Mouse (Mus musculus): ENCODE measurements around the gene Hdgfl3. TPM values are rescaled to one million over a fixed set of nuclear protein-coding genes. Genes with fewer than 3 reads are reported as not detected.

Hdgfl3 gene
- polyA plus RNA-seq, 1 experiment from 2014 or later, result 84.3 TPM

DNA sequence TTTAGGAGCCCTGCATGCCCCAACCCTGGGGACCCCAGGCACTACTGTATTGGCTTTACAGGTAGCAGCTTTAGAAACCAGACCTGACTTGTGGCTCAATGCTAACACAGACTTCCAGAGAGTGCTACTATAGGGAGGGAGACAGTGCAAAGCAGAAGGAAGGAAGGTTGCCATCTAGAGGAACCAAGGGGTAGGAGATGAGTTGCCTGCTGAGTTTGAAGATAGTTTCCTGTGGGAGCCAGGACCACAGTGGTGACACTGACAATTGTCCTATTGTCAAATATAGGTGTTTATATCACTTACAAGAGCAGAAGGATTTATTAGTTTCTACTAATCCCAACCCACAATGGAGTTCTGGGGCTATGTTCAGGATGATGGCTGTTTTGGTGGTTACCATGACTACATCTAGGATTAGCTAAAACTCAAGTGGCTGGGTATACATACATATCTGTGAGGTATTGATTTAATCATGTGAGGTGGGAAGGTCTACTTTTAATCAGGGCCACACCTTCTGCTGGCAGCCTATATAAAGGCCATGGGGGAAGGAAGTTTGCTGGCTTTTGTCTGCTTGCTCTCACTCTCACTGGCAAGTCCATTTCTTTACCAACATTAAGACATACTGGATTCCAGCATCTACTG, 20.1 kb upstream of the Hdgfl3 start:
- no peak overlapping the region for H3K9ac ChIP-seq
- DNase-seq (ENCODE audit: low spot score), result peak; percentile 51
- H3K27ac ChIP-seq, result no peak overlapping the region
- no peaks in the 10 kb centered on the region for H3K36me3 ChIP-seq (replicated peaks; ENCODE audit: control insufficient read depth, insufficient read depth)
- H3K4me3 ChIP-seq (replicated peaks; ENCODE audit: low read length), result no peak overlapping the region
- no peak overlapping the region for H3K4me2 ChIP-seq (replicated peaks)
- no peak; the same call in 1 of the 2 replicates for ATAC-seq (ENCODE audit: low FRiP score)
- H3K9me3 ChIP-seq (ENCODE audit: control insufficient read depth, low read length), result no peaks in the 10 kb centered on the region
- H3K4me1 ChIP-seq (replicated peaks; ENCODE audit: control insufficient read depth, insufficient read depth, low read length), result no peaks in the 10 kb centered on the region
- no peaks in the 10 kb centered on the region for H3K27me3 ChIP-seq (ENCODE audit: control insufficient read depth, insufficient read depth, low read length)

DNA sequence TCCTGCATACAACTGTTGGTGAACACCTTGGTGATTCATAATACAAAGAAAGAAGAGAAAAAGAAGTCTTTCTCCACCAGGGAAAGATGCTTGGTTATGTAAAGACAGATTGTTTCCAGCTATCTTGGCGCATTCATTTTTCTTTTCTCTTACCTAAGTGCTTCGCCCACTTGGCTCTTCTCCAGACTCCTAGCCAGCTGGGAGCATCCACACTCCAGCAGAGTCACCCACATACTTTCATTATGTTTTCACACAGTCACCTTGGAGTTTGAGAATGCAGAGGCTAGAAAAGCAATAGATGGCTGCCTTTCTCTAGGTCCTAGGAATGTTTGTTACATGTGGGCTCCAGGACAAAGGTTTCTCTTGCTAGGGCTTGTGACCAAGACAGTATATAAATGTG, 16.2 kb upstream of the Hdgfl3 start:
- WGBS, result 84% methylated on average over 2 of the region's 2 CpGs
- no peaks in the 10 kb centered on the region for H3K9me3 ChIP-seq (ENCODE audit: control insufficient read depth, low read length)
- no peaks in the 10 kb centered on the region for H3K4me1 ChIP-seq (replicated peaks; ENCODE audit: control insufficient read depth, insufficient read depth, low read length)
- H3K36me3 ChIP-seq (replicated peaks; ENCODE audit: control insufficient read depth, insufficient read depth), result no peaks in the 10 kb centered on the region
- ATAC-seq (ENCODE audit: low FRiP score) (no peak), DNase-seq (ENCODE audit: low spot score) (no peak)
- H3K4me2 ChIP-seq (replicated peaks), result no peak overlapping the region
- no peak overlapping the region for H3K9ac ChIP-seq
- H3K4me3 ChIP-seq (replicated peaks; ENCODE audit: low read length), result no peak overlapping the region
- no peaks in the 10 kb centered on the region for H3K27me3 ChIP-seq (ENCODE audit: control insufficient read depth, insufficient read depth, low read length)
- H3K27ac ChIP-seq, result no peak overlapping the region

DNA sequence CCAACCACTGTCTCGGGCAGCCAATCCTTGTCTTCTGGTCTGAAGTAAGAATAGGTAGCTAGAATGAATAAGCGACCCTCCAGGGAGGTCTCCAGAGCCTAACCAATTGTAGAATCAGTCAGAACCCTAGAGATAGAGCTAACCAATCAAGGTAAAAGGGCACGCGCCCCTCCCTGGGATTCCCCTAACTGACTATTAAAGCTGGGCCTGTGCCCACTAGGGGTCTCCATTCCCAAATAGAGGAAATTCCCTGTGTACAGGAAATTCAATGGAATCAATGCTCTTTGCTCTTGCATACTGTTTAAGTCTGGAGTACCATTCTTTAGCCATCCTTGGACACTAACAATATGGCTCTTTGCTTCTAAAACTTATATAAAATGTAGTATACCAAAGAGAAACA, 11.1 kb upstream of the Hdgfl3 start:
- Histone ChIP-seq H3K4me2 (replicated peaks) (no peak overlapping the region), H3K4me1 (replicated peaks; ENCODE audit: control insufficient read depth, insufficient read depth, low read length) (no peaks in the 10 kb centered on the region), H3K9ac (no peak overlapping the region), H3K27me3 (ENCODE audit: control insufficient read depth, insufficient read depth, low read length) (no peaks in the 10 kb centered on the region), H3K27ac (no peak overlapping the region), H3K36me3 (replicated peaks; ENCODE audit: control insufficient read depth, insufficient read depth) (no peaks in the 10 kb centered on the region), H3K4me3 (replicated peaks; ENCODE audit: low read length) (no peak overlapping the region), H3K9me3 (ENCODE audit: control insufficient read depth, low read length) (no peaks in the 10 kb centered on the region)
- ATAC-seq (ENCODE audit: low FRiP score) (no peak), DNase-seq (ENCODE audit: low spot score) (peak; percentile 40)
- 21% methylated on average over 4 of the region's 4 CpGs for WGBS

DNA sequence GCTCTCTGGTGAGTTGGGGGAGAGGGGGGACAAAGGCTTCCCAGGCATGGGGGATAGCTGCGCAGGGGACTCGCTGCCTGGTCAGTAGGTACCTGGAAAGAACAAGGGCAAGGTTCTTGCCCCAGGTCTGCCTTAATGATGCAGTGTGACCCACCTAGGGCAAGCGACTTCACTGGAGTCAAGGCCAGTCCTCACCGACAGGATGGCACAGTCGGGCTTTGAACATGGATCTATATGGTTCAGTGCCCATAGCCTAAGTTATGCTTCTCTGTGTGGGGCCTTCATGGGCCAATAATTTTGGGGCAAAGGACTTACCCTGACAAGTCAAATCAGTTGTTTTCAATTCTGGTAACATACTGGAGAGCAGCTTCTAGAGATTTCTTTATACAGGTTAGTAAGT, 533 bp upstream of the Hdgfl3 start:
- ATAC-seq (ENCODE audit: low FRiP score), result no peak
- Histone ChIP-seq H3K9me3 (ENCODE audit: control insufficient read depth, low read length) (no peaks in the 10 kb centered on the region), H3K4me2 (replicated peaks) (peak overlapping the region; percentile 75), H3K4me3 (replicated peaks; ENCODE audit: low read length) (peak overlapping the region; percentile 98), H3K9ac (peak overlapping the region; percentile 99), H3K36me3 (replicated peaks; ENCODE audit: control insufficient read depth, insufficient read depth) (no peaks in the 10 kb centered on the region), H3K27ac (peak overlapping the region; percentile 99), H3K4me1 (replicated peaks; ENCODE audit: control insufficient read depth, insufficient read depth, low read length) (peaks cover 29% of the 10 kb centered on the region), H3K27me3 (ENCODE audit: control insufficient read depth, insufficient read depth, low read length) (no peaks in the 10 kb centered on the region)
- 5% methylated on average over 5 of the region's 5 CpGs for WGBS
- no peak for DNase-seq (ENCODE audit: low spot score)

DNA sequence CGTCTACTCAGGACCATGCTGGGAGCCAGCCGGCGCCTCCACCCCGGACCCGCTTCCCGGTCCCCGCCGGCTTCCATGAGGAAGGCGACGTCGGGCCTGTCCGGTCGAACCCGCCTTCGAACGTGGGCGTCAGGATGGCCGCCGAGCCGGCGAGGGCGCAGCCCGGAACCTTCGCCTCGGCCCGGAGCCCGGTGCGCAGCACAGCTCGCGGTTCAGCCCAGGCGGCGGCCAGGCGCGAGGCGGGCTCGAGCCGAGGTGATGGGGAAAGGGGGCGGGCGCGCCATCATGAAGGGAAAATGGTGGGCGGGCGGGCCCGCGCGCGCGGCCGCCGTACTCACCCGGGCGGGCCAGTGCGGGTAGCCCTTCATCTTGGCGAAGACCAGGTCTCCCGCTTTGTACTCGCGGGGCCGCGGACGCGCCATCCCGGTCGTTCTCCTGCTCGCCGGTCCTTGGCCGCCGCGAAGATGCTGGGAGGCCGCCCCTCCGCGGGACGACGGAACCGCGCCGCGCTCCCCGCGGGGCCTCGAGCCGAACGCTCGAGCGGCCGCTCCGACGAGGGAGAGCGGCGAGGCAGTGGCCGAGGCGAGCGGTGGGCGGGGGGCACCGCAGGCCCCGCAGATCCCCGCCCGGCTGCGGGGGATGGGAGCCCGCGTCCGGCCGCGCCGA, 539 bp downstream of the Hdgfl3 start:
- ATAC-seq (ENCODE audit: low FRiP score), result peak; percentile 78
- under 1% methylated on average over 88 of the region's 103 CpGs for WGBS
- H3K27me3 ChIP-seq (ENCODE audit: control insufficient read depth, insufficient read depth, low read length), result no peaks in the 10 kb centered on the region

DNA sequence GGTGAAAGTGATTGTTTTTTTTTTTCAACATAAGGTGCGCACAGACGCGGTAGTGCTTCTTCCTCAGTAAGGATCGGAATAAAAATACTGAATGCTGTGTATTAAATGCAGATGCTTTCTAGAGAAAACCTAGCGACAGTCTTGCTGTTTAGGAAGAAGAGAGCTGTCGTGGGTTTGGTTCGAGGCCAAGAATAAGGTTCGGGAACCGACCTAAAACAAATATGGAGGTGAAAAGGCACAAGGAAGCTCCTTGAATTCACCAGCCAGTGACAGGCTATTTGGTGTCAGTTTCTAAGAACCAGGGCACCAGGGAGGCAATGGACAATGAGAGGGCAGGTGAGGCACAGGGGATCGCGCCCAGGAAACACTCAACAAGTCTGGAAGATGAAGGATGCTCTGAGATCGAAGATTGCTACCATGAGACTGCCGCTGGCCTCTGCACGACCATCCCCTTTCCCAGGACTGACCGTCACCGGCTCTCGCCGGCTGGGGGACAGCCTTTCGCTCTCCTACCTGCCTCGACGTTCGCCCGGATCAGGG, 1.1 kb downstream of the Hdgfl3 start:
- Histone ChIP-seq H3K36me3 (replicated peaks; ENCODE audit: control insufficient read depth, insufficient read depth) (no peaks in the 10 kb centered on the region), H3K27me3 (ENCODE audit: control insufficient read depth, insufficient read depth, low read length) (no peaks in the 10 kb centered on the region), H3K9me3 (ENCODE audit: control insufficient read depth, low read length) (no peaks in the 10 kb centered on the region), H3K4me3 (replicated peaks; ENCODE audit: low read length) (peak overlapping the region; percentile 98), H3K4me2 (replicated peaks) (peak overlapping the region; percentile 75), H3K27ac (peak overlapping the region; percentile 99), H3K4me1 (replicated peaks; ENCODE audit: control insufficient read depth, insufficient read depth, low read length) (peaks cover 43% of the 10 kb centered on the region), H3K9ac (peak overlapping the region; percentile 99)
- WGBS, result 3% methylated on average over 23 of the region's 23 CpGs
- peak; percentile 42 for DNase-seq (ENCODE audit: low spot score)
- no peak for ATAC-seq (ENCODE audit: low FRiP score)

More for the DNA sequence above, 539 bp downstream of the Hdgfl3 start:
- Histone ChIP-seq H3K9me3 (ENCODE audit: control insufficient read depth, low read length) (no peaks in the 10 kb centered on the region), H3K27ac (peak overlapping the region; percentile 99), H3K9ac (peak overlapping the region; percentile 99), H3K36me3 (replicated peaks; ENCODE audit: control insufficient read depth, insufficient read depth) (no peaks in the 10 kb centered on the region), H3K4me1 (replicated peaks; ENCODE audit: control insufficient read depth, insufficient read depth, low read length) (peaks cover 39% of the 10 kb centered on the region), H3K4me2 (replicated peaks) (peak overlapping the region; percentile 75), H3K4me3 (replicated peaks; ENCODE audit: low read length) (peak overlapping the region; percentile 98)
- DNase-seq (ENCODE audit: low spot score), result peak; percentile 66

DNA sequence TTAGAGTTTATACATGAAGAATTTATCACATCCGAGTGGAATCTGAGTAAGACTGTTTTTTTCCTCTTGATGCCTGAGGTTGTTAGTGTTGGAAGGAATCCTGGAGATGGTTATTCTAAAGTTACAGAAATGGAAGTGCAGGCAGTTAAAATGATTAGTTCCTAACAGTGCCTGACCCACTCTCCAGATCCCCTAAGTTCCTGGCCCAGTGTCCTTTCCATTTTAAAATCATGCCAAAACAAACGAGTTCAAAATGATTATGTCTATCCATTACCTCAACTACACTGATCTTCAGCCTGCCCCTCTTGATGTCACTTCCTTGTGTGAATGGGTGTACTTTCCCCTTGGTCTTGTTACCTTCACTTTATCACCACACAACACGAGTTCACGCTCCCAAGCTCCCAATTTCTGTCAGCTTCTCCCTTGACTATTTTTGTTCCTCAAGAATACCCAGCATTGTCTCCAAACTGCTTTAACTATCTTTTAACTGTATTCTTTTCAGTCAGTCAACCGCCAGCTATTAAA, 1.7 kb downstream of the Hdgfl3 start:
- Histone ChIP-seq H3K4me3 (replicated peaks; ENCODE audit: low read length) (peak overlapping the region; percentile 98), H3K9me3 (ENCODE audit: control insufficient read depth, low read length) (no peaks in the 10 kb centered on the region), H3K36me3 (replicated peaks; ENCODE audit: control insufficient read depth, insufficient read depth) (no peaks in the 10 kb centered on the region), H3K4me2 (replicated peaks) (peak overlapping the region; percentile 75), H3K27ac (peak overlapping the region; percentile 99; the same call in 1 of the 2 replicates), H3K27me3 (ENCODE audit: control insufficient read depth, insufficient read depth, low read length) (no peaks in the 10 kb centered on the region), H3K9ac (peak overlapping the region; percentile 99), H3K4me1 (replicated peaks; ENCODE audit: control insufficient read depth, insufficient read depth, low read length) (peaks cover 43% of the 10 kb centered on the region)
- ATAC-seq (ENCODE audit: low FRiP score) (no peak), DNase-seq (ENCODE audit: low spot score) (no peak)
- WGBS, result 33% methylated on average over 5 of the region's 5 CpGs

DNA sequence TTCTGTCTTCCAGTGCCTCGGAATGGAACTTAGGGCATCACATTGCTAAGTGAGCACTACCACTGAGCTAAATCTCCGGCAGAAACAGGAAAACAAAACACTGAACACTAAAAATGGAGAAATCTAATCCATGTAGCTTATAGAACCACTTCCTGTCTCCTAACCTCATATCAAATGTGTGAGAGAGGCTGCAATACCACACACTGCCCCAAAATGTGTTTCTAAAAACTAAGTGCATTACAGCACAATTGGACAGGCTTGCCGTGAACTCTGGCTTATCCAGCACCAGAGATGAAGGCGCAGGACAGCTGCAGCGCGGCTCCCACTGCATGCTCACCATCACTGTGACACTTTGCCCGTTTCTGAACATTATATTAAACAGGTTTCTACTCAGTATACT, 5.3 kb downstream of the Hdgfl3 start:
- DNase-seq (ENCODE audit: low spot score), result no peak
- Histone ChIP-seq H3K9me3 (ENCODE audit: control insufficient read depth, low read length) (no peaks in the 10 kb centered on the region), H3K27me3 (ENCODE audit: control insufficient read depth, insufficient read depth, low read length) (no peaks in the 10 kb centered on the region), H3K4me3 (replicated peaks; ENCODE audit: low read length) (no peak overlapping the region), H3K27ac (no peak overlapping the region), H3K9ac (no peak overlapping the region), H3K4me2 (replicated peaks) (no peak overlapping the region), H3K36me3 (replicated peaks; ENCODE audit: control insufficient read depth, insufficient read depth) (no peaks in the 10 kb centered on the region), H3K4me1 (replicated peaks; ENCODE audit: control insufficient read depth, insufficient read depth, low read length) (peaks cover 34% of the 10 kb centered on the region)
- ATAC-seq (ENCODE audit: low FRiP score), result no peak
- WGBS, result 81% methylated on average over 7 of the region's 7 CpGs

DNA sequence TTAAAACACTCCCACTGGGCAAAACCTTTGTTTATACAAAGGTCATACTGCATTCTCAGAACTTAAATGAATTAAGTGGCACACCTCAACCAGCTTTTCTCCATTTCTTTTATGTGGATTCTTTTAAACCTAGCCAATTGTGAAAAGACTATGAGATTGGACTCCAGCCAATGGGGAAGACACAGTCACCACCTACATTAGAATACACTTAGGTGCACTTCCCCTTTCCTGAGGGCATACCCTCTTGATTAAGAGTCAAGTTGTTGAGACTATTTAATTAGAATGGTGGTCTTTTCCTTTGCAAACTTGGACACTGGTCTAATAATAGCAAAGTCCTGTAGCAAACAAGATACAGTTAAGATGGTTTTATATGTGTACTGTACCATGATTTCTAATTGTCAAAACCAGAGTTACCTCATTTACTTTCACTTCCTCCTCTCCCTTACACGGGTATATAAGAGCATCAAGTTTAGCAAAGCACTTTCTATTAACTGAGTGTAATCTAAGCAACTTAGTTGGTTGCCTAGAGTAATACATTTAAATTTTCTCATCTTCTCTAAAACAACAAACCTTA, 12.8 kb downstream of the Hdgfl3 start:
- Histone ChIP-seq H3K9me3 (ENCODE audit: control insufficient read depth, low read length) (no peaks in the 10 kb centered on the region), H3K4me1 (replicated peaks; ENCODE audit: control insufficient read depth, insufficient read depth, low read length) (peaks cover 3% of the 10 kb centered on the region; the same call in 1 of the 2 replicates), H3K27ac (no peak overlapping the region), H3K36me3 (replicated peaks; ENCODE audit: control insufficient read depth, insufficient read depth) (no peaks in the 10 kb centered on the region), H3K27me3 (ENCODE audit: control insufficient read depth, insufficient read depth, low read length) (no peaks in the 10 kb centered on the region), H3K9ac (no peak overlapping the region), H3K4me3 (replicated peaks; ENCODE audit: low read length) (no peak overlapping the region), H3K4me2 (replicated peaks) (no peak overlapping the region)
- DNase-seq (ENCODE audit: low spot score), result no peak
- ATAC-seq (ENCODE audit: low FRiP score), result no peak
- 81% methylated on average over 1 of the region's 1 CpGs for WGBS
